Mouse (Mus musculus) urinary bladder, postnatal 25 days (tissue): ENCODE results near the gene A930004D18Rik.
A peak's percentile ranks its signal among the peaks of the same experiment; 100 is the strongest.

Source experiments
- DNase-seq: peaks from one replicate; pipeline ENCODE4 v3.0.0; 2022; ENCODE audit warnings: low spot score

A930004D18Rik gene

GRCm38 (mm10) chr2:18037491-18037890 is at the start of gene A930004D18Rik:
TSS of gene A930004D18Rik (minus strand) at chr2:18037737.
- DNase-seq: no peak

GRCm38 (mm10) chr2:18080182-18080860 is 42.8 kb upstream of the A930004D18Rik start:
- no peak for DNase-seq

- no peak for DNase-seq
Measured at GRCm38 (mm10) chr2:18071947-18072346, 34.4 kb upstream of the A930004D18Rik start.

GRCm38 (mm10) chr2:18068071-18068796 is 30.7 kb upstream of the A930004D18Rik start:
- no peak for DNase-seq

GRCm38 (mm10) chr2:18066436-18066835 is 28.9 kb upstream of the A930004D18Rik start:
- no peak for DNase-seq

GRCm38 (mm10) chr2:18065708-18066030 is 28.1 kb upstream of the A930004D18Rik start:
- no peak for DNase-seq

GRCm38 (mm10) chr2:18064941-18065707 is 27.6 kb upstream of the A930004D18Rik start:
- peak; percentile 74 for DNase-seq

- peak; percentile 84 for DNase-seq
Measured at GRCm38 (mm10) chr2:18064356-18064858, 26.9 kb upstream of the A930004D18Rik start.

GRCm38 (mm10) chr2:18063763-18064251 is 26.3 kb upstream of the A930004D18Rik start:
- DNase-seq: no peak

GRCm38 (mm10) chr2:18060396-18060795 is 22.9 kb upstream of the A930004D18Rik start:
- DNase-seq: no peak

GRCm38 (mm10) chr2:18059891-18060290 is 22.4 kb upstream of the A930004D18Rik start:
- DNase-seq: no peak

- DNase-seq: no peak
Measured at GRCm38 (mm10) chr2:18059063-18059462, 21.5 kb upstream of the A930004D18Rik start.

GRCm38 (mm10) chr2:18058146-18058708 is 20.7 kb upstream of the A930004D18Rik start:
- no peak for DNase-seq

GRCm38 (mm10) chr2:18057336-18058145 is 20.0 kb upstream of the A930004D18Rik start:
- peak; percentile 59 for DNase-seq

- DNase-seq: peak; percentile 85
Measured at GRCm38 (mm10) chr2:18056786-18057255, 19.3 kb upstream of the A930004D18Rik start.

GRCm38 (mm10) chr2:18055929-18056785 is 18.6 kb upstream of the A930004D18Rik start:
- peak; percentile 94 for DNase-seq

GRCm38 (mm10) chr2:18055016-18055928 is 17.7 kb upstream of the A930004D18Rik start, which contains the start of gene Mllt10:
TSS of gene Mllt10 (plus strand) at chr2:18055237.
- DNase-seq: no peak

GRCm38 (mm10) chr2:18053951-18054530 is 16.5 kb upstream of the A930004D18Rik start:
- peak; percentile 28 for DNase-seq
